Mouse (Mus musculus) spleen, adult 2 months (tissue): Measurements from ENCODE around the gene Wnt9a. TPM values are rescaled to one million over a fixed set of nuclear protein-coding genes. Genes with fewer than 3 reads are reported as not detected.

Source experiments
- DNase-seq, 2 experiments: peaks; one replicate each; pipeline versions ENCODE4 v3.0.0 to v3.0.0-alpha.2; 2012 to 2021; ENCODE audit warnings: low spot score in 2 of 2, low read depth in 1 of 2
- H3K27ac ChIP-seq: fragments of 200-500 bp; 2 replicates; pipeline ENCODE4 v1.5.1; 2012; ENCODE audit warnings: low read length, inconsistent platforms; ENCODE audit not compliant: insufficient read depth
- H3K27me3 ChIP-seq: fragments of 200-500 bp; 2 replicates; pipeline ENCODE4 v1.6.1; 2012; ENCODE audit warnings: mild to moderate bottlenecking, moderate library complexity, low read length, inconsistent platforms; ENCODE audit not compliant: control insufficient read depth, insufficient read depth
- H3K36me3 ChIP-seq: fragments of 200-500 bp; 2 replicates; pipeline ENCODE4 v1.6.1; 2012; ENCODE audit warnings: mild to moderate bottlenecking, low read length, inconsistent platforms; ENCODE audit not compliant: control insufficient read depth, insufficient read depth
- H3K4me1 ChIP-seq: fragments of 200-500 bp; 2 replicates; pipeline ENCODE4 v1.6.1; 2011; ENCODE audit warnings: inconsistent platforms; ENCODE audit not compliant: control insufficient read depth, insufficient read depth, insufficient read length
- H3K4me3 ChIP-seq: fragments of 200-500 bp; 2 replicates; pipeline ENCODE4 v1.5.1; 2011; ENCODE audit warnings: mild to moderate bottlenecking, inconsistent platforms; ENCODE audit not compliant: insufficient read depth, insufficient read length; ENCODE audit errors: extremely low read depth
- CTCF ChIP-seq: fragments of 200-500 bp; IDR thresholded peaks from 2 replicates; pipeline ENCODE4 v1.5.1; 2011; ENCODE audit warnings: mild to moderate bottlenecking, inconsistent platforms; ENCODE audit not compliant: insufficient read depth, insufficient read length, insufficient replicate concordance; ENCODE audit errors: extremely low read depth
- POLR2A ChIP-seq: fragments of 200-500 bp; IDR thresholded peaks from 2 replicates; pipeline ENCODE4 v1.6.1; 2011; ENCODE audit warnings: low read depth, low read length, inconsistent platforms
- WGBS: fragments of 180-500 bp; shearing (Covaris S2); methylation state at CpG from one replicate; pipeline ENCODE4 v1.1.7; 2018; 5-methylcytosine and 5-hydroxymethylcytosine counted together
- polyA plus RNA-seq: library from polyadenylated mRNA; depleted of rRNA; stranded (reverse); fragments of >200 nt; gene quantifications from 2 replicates; pipeline ENCODE4 v1.2.3, GENCODE M21; 2012

Gene Wnt9a
- polyA plus RNA-seq, 1 experiment, result 0.40 TPM

GRCm38 (mm10) chr11:59346166-59346910, 39.6 kb downstream of the Wnt9a start:
- TF ChIP-seq CTCF, result no peak
- TF ChIP-seq POLR2A, result no peak
- H3K27ac ChIP-seq, result no peak overlapping the region
- no peaks in the 10 kb centered on the region for H3K4me1 ChIP-seq
- no peaks in the 10 kb centered on the region for H3K27me3 ChIP-seq
- H3K4me3 ChIP-seq, result no peak overlapping the region
- H3K36me3 ChIP-seq, result no peaks in the 10 kb centered on the region
- WGBS, result 80% methylated on average over 11 of the region's 11 CpGs
- no peak for DNase-seq

- DNase-seq, result no peak
- Histone ChIP-seq H3K36me3 (no peaks in the 10 kb centered on the region), H3K27me3 (no peaks in the 10 kb centered on the region), H3K4me1 (no peaks in the 10 kb centered on the region), H3K27ac (no peak overlapping the region), H3K4me3 (no peak overlapping the region)
- 84% methylated on average over 2 of the region's 2 CpGs for WGBS
- TF ChIP-seq POLR2A, result no peak
- no peak for TF ChIP-seq CTCF
Measured at GRCm38 (mm10) chr11:59350326-59350725, 43.6 kb downstream of the Wnt9a start.

DNA sequence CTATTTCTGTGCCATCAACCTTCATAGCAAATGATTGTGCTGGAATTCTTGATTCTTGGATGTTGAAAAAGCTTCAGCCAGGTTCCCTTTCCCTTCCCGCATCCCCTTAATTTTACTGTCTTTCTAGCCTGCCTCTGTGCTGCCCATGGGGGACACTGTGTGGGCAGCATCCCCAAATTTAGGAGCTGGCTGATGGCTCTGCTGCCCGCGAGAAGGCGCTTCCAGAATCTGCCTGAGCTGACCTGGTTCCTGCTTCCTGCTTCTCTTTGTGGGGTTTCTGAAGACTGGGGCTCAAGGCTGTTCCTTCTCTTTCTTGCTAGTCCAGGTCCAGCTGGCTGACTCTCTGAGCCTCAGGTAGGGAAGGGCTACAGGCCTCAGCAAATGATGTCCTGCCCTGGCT, 48.1 kb downstream of the Wnt9a start:
- Histone ChIP-seq H3K4me3 (no peak overlapping the region), H3K27me3 (no peaks in the 10 kb centered on the region), H3K36me3 (no peaks in the 10 kb centered on the region), H3K4me1 (no peaks in the 10 kb centered on the region), H3K27ac (no peak overlapping the region)
- 86% methylated on average over 4 of the region's 4 CpGs for whole genome bisulfite sequencing
- TF ChIP-seq POLR2A, result no peak
- no peak for TF ChIP-seq CTCF
- DNase-seq, result no peak

- 72% methylated on average over 11 of the region's 11 CpGs for WGBS
- TF ChIP-seq CTCF (no peak), POLR2A (no peak)
- Histone ChIP-seq H3K36me3 (no peaks in the 10 kb centered on the region), H3K27me3 (no peaks in the 10 kb centered on the region), H3K27ac (no peak overlapping the region), H3K4me1 (no peaks in the 10 kb centered on the region), H3K4me3 (no peak overlapping the region)
- DNase-seq, result no peak
Measured at GRCm38 (mm10) chr11:59356874-59357289, 50.2 kb downstream of the Wnt9a start.

DNA sequence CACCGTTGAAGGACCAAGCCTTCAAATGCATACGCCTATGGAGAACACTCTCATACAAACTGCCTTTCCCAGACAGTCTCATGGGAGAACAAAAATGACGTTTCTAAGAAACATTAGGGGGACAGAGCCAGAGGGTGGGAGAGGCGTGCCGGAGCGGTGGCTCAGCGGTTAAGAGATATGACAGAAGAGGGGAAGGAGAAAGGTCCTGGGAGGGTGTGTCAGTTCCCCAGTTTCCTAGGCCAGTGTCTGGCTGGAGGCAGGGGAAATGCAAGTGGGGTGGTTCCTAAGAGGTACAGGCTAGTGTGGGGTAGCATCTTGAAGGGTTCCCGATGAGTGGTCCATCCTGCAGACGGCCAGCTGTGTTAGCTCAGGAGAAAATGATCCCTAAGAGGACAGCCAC, 54.6 kb downstream of the Wnt9a start:
- 89% methylated on average over 9 of the region's 9 CpGs for WGBS
- no peak for DNase-seq
- TF ChIP-seq CTCF (no peak), POLR2A (no peak)
- Histone ChIP-seq H3K27ac (no peak overlapping the region), H3K27me3 (no peaks in the 10 kb centered on the region), H3K4me3 (no peak overlapping the region), H3K36me3 (no peaks in the 10 kb centered on the region), H3K4me1 (no peaks in the 10 kb centered on the region)

- DNase-seq, result no peak
Measured at GRCm38 (mm10) chr11:59364007-59364406, 57.3 kb downstream of the Wnt9a start.

GRCm38 (mm10) chr11:59364417-59364816, 57.7 kb downstream of the Wnt9a start:
- TF ChIP-seq POLR2A, result no peak
- no peak for TF ChIP-seq CTCF
- 88% methylated on average over 3 of the region's 3 CpGs for WGBS
- no peaks in the 10 kb centered on the region for H3K4me1 ChIP-seq
- no peaks in the 10 kb centered on the region for H3K27me3 ChIP-seq
- no peak overlapping the region for H3K27ac ChIP-seq
- no peak for DNase-seq
- no peak overlapping the region for H3K4me3 ChIP-seq
- no peaks in the 10 kb centered on the region for H3K36me3 ChIP-seq

More at GRCm38 (mm10) chr11:59364007-59364406, 57.3 kb downstream of the Wnt9a start:
- 91% methylated on average over 9 of the region's 9 CpGs for WGBS
- Histone ChIP-seq H3K27me3 (no peaks in the 10 kb centered on the region), H3K36me3 (no peaks in the 10 kb centered on the region), H3K4me3 (no peak overlapping the region), H3K27ac (no peak overlapping the region), H3K4me1 (no peaks in the 10 kb centered on the region)
- TF ChIP-seq CTCF (no peak), POLR2A (no peak)
